Mouse (Mus musculus) heart, postnatal 0 days (tissue): ENCODE measurements around the gene Gins1.

ENCODE experiments used
- CTCF ChIP-seq: IDR thresholded peaks from 2 replicates; pipeline ENCODE4 v1.5.1; 2016; ENCODE audit warnings: antibody characterized with exemption, control low read depth, low read depth
- EP300 ChIP-seq: IDR thresholded peaks from 2 replicates; pipeline ENCODE4 v1.6.1; 2016; ENCODE audit warnings: antibody characterized with exemption, low read depth

GRCm38 (mm10) chr2:150910295-150910881 is 5.2 kb downstream of the Gins1 start:
- TF ChIP-seq CTCF = no peak
- no peak for TF ChIP-seq EP300
